Mouse (Mus musculus): ENCODE results near the gene Colgalt1. TPM values are rescaled to one million over a fixed set of nuclear protein-coding genes. Genes with fewer than 3 reads are reported as not detected.

Colgalt1 gene
- polyA plus RNA-seq, 1 experiment from 2014 or later = 67.2 TPM

DNA sequence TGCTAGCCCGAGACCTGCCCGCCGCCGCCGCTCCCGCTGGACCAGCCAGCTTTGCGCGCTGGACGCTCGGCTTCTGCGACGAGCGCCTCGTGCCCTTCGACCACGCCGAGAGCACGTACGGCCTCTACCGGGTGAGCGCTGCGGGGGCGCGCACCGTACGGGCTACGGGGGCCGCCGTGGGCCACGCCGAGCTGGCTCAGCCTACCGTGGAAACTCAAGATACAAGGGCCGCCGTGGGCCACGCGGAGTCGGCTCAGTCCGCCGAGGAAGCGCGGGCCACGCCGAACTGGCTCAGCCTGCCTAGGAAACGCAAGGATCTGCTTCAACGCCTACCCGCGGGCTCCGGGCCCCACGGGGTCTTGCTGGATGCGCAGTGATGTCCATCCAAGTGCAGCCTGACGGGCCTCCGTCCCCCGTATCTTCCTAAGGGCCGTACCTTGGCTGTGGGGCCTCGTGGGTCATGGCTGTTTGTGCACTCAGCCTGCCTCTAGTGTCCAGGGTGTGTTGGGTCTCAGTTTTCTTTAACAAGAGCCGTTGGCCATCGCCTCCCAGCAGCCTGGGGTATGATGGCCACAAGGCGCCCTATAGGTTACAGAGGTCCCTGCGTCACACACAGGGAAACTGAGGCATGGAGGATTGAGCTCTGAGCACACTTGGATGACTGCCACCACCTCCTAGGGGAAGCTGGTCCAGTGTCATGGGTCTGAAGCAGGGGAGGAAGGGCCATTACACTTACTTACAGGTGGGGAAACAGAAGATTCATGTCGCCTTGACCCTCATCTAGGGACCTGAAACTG lies 18.2 kb upstream of the Colgalt1 start:
- peak overlapping the region; percentile 96 for H3K4me2 ChIP-seq (replicated peaks)
- ATAC-seq (ENCODE audit: low FRiP score, low read depth) = peak; percentile 74
- peak overlapping the region; percentile 78 for H3K4me3 ChIP-seq
- peaks cover 29% of the 10 kb centered on the region for H3K4me1 ChIP-seq
- H3K27me3 ChIP-seq (replicated peaks) = no peaks in the 10 kb centered on the region
- no peaks in the 10 kb centered on the region for H3K9me3 ChIP-seq
- H3K36me3 ChIP-seq = peaks cover 4% of the 10 kb centered on the region; the same call in 1 of the 2 replicates
- H3K9ac ChIP-seq = peak overlapping the region; percentile 94
- 5% methylated on average over 60 of the region's 60 CpGs for WGBS
- peak overlapping the region; percentile 95 for H3K27ac ChIP-seq

DNA sequence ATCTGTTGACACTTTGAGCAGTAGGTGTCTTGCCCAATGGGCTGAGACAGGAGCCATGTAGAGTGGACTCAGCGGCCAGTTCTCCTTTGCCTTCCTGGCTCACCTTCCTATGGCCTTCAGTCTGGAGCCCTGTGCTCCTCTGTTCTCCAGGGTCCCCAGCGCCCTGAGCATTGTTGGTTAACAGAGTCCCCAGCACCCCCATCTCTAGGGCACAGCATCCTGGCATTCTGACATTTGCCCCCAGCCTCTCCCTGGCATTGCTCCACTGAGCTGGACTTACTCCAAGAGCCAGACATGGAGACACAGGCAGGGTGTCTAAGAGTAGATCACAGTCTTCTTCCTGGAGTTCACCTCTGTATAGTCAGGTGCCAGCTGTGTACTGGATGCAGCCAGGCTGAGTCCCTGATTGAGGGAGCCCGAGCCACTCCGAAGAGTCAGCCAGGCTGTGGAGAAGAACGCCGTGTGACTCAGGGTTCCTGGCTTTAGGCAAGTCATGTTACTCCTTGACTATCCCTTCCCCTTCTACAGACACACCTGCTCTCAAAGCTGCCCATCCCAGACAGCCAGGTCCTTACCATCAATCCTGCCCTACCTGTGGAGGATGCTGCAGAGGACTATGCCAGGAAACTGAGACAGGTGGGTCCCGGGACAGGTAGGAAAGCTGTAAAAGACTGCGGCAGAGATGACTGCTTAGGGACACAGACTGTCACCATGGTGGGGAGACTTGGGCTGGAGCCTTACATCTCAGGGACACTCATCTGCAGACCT lies 17.1 kb upstream of the Colgalt1 start:
- Histone ChIP-seq H3K4me2 (replicated peaks) (peak overlapping the region; percentile 96), H3K4me3 (no peak overlapping the region)
- ATAC-seq (ENCODE audit: low FRiP score, low read depth) = no peak

DNA sequence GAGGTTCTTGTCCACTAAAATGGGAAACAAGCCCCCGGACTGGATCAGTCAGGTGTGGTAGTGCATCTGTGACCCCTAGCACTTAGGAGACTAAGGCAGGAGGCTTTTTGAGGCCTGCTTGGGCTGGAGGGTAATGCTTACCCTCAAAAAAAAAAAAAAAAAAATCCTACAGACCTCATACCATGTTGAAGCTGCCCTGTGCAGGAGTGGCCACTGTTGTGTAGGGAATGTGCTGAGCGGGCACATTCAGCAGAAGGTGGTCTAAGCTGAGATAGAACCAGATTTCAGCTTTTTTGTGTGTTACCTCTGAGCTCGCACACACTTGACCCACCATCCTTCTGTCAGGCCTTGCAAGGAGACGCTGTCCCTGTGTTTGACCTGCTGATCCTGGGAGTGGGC lies 16.5 kb upstream of the Colgalt1 start:
- H3K4me3 ChIP-seq = no peak overlapping the region
- H3K9me3 ChIP-seq = no peaks in the 10 kb centered on the region
- no peak overlapping the region for H3K9ac ChIP-seq
- no peak overlapping the region for H3K4me2 ChIP-seq (replicated peaks)
- H3K36me3 ChIP-seq = peaks cover 8% of the 10 kb centered on the region; the same call in 1 of the 2 replicates
- 0 out of 2 replicates have a peak, but pooled peaks cover 4% of the 10 kb centered on the region for H3K27me3 ChIP-seq (replicated peaks)
- WGBS = 90% methylated on average over 4 of the region's 4 CpGs
- no peak overlapping the region for H3K27ac ChIP-seq
- no peak for ATAC-seq (ENCODE audit: low FRiP score, low read depth)
- H3K4me1 ChIP-seq = peaks cover 29% of the 10 kb centered on the region

More for the DNA sequence above, 17.1 kb upstream of the Colgalt1 start:
- Histone ChIP-seq H3K27me3 (replicated peaks) (0 out of 2 replicates have a peak, but pooled peaks cover under 1% of the 10 kb centered on the region), H3K9ac (no peak overlapping the region), H3K9me3 (no peaks in the 10 kb centered on the region), H3K27ac (no peak overlapping the region), H3K4me1 (peaks cover 29% of the 10 kb centered on the region), H3K36me3 (peaks cover 4% of the 10 kb centered on the region; the same call in 1 of the 2 replicates)
- WGBS = 95% methylated on average over 8 of the region's 8 CpGs

DNA sequence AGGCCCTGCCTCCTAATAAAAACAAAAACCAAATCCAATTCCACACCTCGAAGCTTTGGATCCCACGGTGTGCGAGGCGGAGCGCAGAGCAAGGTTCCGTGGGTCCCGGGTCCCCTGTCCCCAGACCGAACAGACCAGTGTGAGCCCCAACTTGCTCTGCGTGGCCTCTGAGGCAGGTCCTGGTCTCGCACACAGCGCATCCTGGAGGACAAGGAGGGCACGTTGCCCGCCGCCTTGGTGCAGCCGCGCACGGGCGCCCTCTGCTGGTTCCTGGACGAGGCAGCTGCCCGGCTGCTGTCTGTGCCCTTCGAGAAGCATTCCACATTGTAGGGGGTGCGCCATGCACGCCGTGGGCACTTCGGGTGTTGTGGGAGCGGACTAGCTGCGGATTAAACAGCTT lies 14.9 kb upstream of the Colgalt1 start:
- ATAC-seq (ENCODE audit: low FRiP score, low read depth) = 0 out of 2 replicates have a peak, but pooled peaks have one; percentile 1
- Histone ChIP-seq H3K4me1 (peaks cover 23% of the 10 kb centered on the region), H3K4me3 (no peak overlapping the region), H3K27me3 (replicated peaks) (peaks cover 19% of the 10 kb centered on the region), H3K9ac (no peak overlapping the region), H3K4me2 (replicated peaks) (0 out of 2 replicates have a peak overlapping the region, but pooled peaks have one; percentile 26), H3K36me3 (peaks cover 13% of the 10 kb centered on the region; the same call in 1 of the 2 replicates), H3K9me3 (no peaks in the 10 kb centered on the region), H3K27ac (no peak overlapping the region)
- 11% methylated on average over 27 of the region's 27 CpGs for WGBS

DNA sequence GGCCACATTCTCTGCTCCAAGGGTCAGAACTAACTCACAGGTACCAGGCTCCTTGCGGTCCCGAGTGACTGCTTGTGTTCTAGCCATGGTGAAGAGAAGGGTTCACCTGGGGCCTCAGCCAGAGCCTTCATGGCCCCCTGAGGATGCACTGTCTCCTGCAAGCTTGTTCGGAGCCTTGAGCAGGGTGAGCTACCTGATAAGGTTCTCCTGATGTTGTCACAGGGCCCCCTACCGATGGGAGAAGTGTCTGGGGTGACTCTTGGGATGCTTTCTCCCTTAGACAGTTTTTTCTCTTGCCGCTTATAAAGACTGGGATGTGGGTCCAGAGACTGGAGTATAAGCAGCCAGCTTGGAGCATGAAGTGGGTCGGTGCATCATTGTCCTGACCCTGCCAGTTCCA lies 14.4 kb upstream of the Colgalt1 start:
- Histone ChIP-seq H3K4me2 (replicated peaks) (0 out of 2 replicates have a peak overlapping the region, but pooled peaks have one; percentile 26), H3K4me3 (no peak overlapping the region), H3K36me3 (peaks cover 13% of the 10 kb centered on the region; the same call in 1 of the 2 replicates), H3K9me3 (no peaks in the 10 kb centered on the region), H3K9ac (no peak overlapping the region), H3K4me1 (peaks cover 18% of the 10 kb centered on the region), H3K27ac (no peak overlapping the region), H3K27me3 (replicated peaks) (peaks cover 22% of the 10 kb centered on the region)
- ATAC-seq (ENCODE audit: low FRiP score, low read depth) = no peak
- 59% methylated on average over 6 of the region's 6 CpGs for WGBS

DNA sequence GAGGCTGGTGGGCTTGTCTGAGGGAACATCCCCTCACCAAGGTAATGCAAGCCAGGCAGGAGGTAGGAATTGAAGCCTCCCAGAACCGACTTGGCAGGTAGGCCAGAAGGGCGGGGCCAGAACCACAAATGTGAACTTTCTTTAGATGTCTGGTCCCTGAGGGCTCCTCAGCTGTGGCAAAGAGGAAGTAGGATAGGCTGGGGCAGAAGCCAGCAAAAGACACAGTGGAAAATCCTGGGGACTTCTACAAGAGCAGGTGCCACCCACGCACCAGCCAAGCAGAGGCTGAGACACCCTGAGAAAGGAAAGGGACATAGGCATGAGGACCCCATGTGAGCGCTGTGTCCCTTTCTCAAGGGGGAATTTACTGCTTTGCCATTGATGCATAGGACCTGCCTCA lies 14.0 kb upstream of the Colgalt1 start:
- WGBS = 85% methylated on average over 4 of the region's 4 CpGs
- Histone ChIP-seq H3K4me2 (replicated peaks) (no peak overlapping the region), H3K9ac (no peak overlapping the region), H3K9me3 (no peaks in the 10 kb centered on the region), H3K27ac (no peak overlapping the region), H3K4me1 (peaks cover 16% of the 10 kb centered on the region), H3K27me3 (replicated peaks) (peaks cover 26% of the 10 kb centered on the region), H3K36me3 (peaks cover 13% of the 10 kb centered on the region; the same call in 1 of the 2 replicates), H3K4me3 (no peak overlapping the region)
- no peak for ATAC-seq (ENCODE audit: low FRiP score, low read depth)

DNA sequence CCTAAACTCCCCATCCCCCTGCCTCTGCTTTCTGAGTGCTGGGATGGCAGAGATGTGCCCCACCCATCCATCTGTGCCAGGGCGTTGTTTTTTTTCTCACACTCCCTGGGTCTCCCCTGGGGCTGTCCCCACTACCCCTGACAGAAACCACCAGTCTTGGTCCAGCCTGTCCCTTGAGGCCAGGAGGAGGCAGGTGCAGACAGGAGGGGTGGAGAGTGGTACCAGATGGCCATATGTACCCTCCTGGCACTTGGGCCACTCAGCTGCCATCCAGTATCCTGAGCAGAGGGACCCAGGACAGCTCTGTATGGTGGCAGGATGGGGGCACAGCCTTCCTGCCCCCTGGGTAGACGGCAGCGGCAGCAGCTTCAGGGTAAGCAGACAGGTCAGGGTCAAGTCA lies 13.3 kb upstream of the Colgalt1 start, which contains the start of gene Fam129c:
TSS of gene Fam129c (plus strand) at position 198 of the 400 bp plus-strand sequence.
- no peak for ATAC-seq (ENCODE audit: low FRiP score, low read depth)
- H3K4me3 ChIP-seq = no peak within 1 kb of the TSS
- H3K36me3 ChIP-seq = peaks cover 13% of the 10 kb centered on the region; the same call in 1 of the 2 replicates
- H3K27me3 ChIP-seq (replicated peaks) = peaks cover 32% of the 10 kb centered on the region
- H3K9ac ChIP-seq = no peak within 1 kb of the TSS
- no peak within 1 kb of the TSS for H3K27ac ChIP-seq
- H3K9me3 ChIP-seq = no peaks in the 10 kb centered on the region
- WGBS = 78% methylated on average over 3 of the region's 3 CpGs
- peaks cover 21% of the 10 kb centered on the region for H3K4me1 ChIP-seq
- 0 out of 2 replicates have a peak within 1 kb of the TSS, but pooled peaks have one; percentile 26 for H3K4me2 ChIP-seq (replicated peaks)

DNA sequence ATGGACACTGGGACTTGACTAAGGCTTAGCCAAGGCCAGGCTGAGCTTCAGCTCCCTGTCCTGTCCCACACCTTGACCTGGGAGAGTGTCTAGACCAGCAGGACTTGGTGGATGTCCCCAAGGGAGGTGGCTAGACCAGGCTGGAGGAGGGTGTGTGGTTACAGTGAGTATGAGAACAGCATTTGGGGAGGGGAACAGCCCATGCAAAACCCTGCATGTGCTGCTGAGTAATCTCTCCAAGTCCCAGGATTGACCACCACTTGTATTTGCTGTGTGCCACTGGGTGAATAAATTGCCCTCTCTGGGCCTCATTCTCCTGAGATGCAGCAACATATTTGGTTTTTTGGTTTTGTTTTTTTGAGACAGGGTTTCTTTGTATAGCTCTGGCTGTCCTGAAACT lies 12.4 kb upstream of the Colgalt1 start:
- no peak overlapping the region for H3K9ac ChIP-seq
- no peak for ATAC-seq (ENCODE audit: low FRiP score, low read depth)
- H3K4me1 ChIP-seq = peaks cover 21% of the 10 kb centered on the region
- H3K4me3 ChIP-seq = no peak overlapping the region
- H3K36me3 ChIP-seq = peaks cover 13% of the 10 kb centered on the region; the same call in 1 of the 2 replicates
- no peaks in the 10 kb centered on the region for H3K9me3 ChIP-seq
- H3K27me3 ChIP-seq (replicated peaks) = peaks cover 42% of the 10 kb centered on the region
- H3K27ac ChIP-seq = no peak overlapping the region
- H3K4me2 ChIP-seq (replicated peaks) = no peak overlapping the region

DNA sequence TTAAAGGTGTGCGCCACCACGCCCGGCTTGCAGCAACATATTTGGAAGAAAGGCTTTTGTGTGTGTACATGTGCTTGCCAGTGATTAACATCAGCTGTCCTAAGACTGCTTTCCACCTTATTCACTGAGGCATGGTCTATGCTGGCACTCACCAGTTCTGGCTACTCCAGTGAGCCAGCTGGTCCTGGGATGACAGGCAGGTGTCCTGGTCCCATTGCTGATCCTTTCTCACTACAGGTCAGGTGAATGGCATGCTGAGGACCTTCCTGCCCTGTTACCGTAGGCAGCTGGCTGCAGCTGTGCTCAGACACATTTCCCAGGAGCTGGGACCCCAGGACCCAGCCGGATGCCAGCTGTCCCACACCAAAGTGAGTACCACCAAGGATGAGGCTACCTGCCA lies 12.0 kb upstream of the Colgalt1 start:
- H3K4me1 ChIP-seq = peaks cover 18% of the 10 kb centered on the region
- H3K27me3 ChIP-seq (replicated peaks) = peaks cover 46% of the 10 kb centered on the region
- H3K4me2 ChIP-seq (replicated peaks) = no peak overlapping the region
- 97% methylated on average over 5 of the region's 5 CpGs for WGBS
- no peak overlapping the region for H3K9ac ChIP-seq
- H3K36me3 ChIP-seq = peaks cover 13% of the 10 kb centered on the region; the same call in 1 of the 2 replicates
- ATAC-seq (ENCODE audit: low FRiP score, low read depth) = no peak
- H3K9me3 ChIP-seq = no peaks in the 10 kb centered on the region
- no peak overlapping the region for H3K4me3 ChIP-seq
- no peak overlapping the region for H3K27ac ChIP-seq

DNA sequence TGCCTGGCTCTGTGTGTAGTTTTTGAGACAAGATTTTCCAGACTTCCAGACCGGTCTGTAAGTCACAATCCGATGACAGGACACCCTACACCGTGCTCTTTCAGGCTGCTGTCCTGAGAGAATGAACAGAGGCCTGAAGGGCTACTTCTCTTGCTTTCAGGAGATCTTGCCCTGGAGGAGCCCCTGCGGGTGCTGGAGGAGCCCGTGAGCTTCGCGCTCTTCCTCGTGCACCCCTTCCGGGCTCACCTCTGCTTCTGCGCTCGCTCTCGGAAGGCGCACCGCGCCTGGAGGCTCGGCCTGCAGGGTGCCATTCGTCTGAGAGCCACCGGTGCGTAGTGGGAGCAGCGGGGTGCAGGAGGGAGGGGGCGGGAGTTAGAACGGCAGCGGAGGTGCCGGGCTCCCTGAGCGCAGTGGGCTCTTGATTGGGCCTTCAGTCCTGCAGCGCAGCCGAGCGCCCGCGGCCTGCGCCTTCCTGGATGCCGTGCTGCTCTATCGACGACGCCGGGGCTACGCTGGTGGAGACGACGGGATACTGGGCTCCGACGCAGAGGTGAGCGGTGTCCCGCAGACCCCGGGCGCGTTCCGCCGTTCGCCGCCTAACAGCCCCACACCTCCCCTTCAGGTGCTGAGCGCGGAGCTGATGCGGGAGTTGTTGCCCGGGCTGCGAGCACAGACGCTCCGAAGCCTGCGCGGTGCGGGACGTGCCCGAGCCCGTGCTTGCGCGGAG lies 8.7 kb upstream of the Colgalt1 start:
- H3K27me3 ChIP-seq (replicated peaks) = peaks cover 58% of the 10 kb centered on the region
- H3K27ac ChIP-seq = no peak overlapping the region
- no peaks in the 10 kb centered on the region for H3K9me3 ChIP-seq
- peak overlapping the region; percentile 32 for H3K4me3 ChIP-seq
- H3K36me3 ChIP-seq = peaks cover 9% of the 10 kb centered on the region; the same call in 1 of the 2 replicates
- ATAC-seq (ENCODE audit: low FRiP score, low read depth) = no peak; the same call in none of the 2 replicates
- WGBS = 3% methylated on average over 65 of the region's 65 CpGs
- peak overlapping the region; percentile 47 for H3K9ac ChIP-seq
- peak overlapping the region; percentile 59 for H3K4me2 ChIP-seq (replicated peaks)
- H3K4me1 ChIP-seq = peaks cover 16% of the 10 kb centered on the region; the same call in 1 of the 2 replicates

DNA sequence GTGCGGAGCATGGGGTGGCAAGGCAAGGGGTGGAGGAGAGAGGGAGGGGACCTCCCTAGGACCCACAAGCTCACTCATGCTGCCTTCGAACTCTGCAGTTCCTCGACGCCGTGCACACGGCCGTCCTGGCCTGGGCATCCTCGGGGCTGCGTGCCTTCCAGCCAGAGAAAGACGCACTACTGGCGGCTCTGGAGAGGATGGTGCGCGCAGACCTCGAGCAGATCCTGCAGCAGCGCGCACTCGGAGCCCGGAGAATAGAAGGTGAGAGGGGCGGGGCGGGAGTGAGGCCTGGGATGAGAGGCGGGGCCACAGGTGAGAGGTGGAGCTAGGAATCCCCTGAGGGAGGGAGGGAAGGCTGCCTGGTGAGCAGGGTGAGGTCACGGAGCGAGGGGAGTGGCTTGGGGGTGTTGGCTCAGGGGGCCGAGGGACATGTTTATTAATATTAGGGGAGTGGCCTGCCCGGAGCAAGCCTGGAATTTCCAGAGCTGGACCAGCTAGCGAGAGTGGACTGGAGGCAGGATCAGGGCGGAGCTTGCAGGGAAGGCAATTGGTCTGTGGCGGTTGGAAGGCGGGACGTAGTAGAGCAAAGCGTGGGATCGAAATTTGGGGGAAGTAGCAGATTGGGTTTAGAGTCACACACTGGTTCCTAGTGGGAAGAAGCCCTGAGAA lies 8.0 kb upstream of the Colgalt1 start:
- Histone ChIP-seq H3K4me1 (peaks cover 16% of the 10 kb centered on the region; the same call in 1 of the 2 replicates), H3K9ac (peak overlapping the region; percentile 47; the same call in 1 of the 2 replicates), H3K4me3 (peak overlapping the region; percentile 32), H3K36me3 (peaks cover 9% of the 10 kb centered on the region; the same call in 1 of the 2 replicates), H3K9me3 (no peaks in the 10 kb centered on the region), H3K27ac (no peak overlapping the region), H3K4me2 (replicated peaks) (peak overlapping the region; percentile 59), H3K27me3 (replicated peaks) (peaks cover 58% of the 10 kb centered on the region)
- 2% methylated on average over 32 of the region's 32 CpGs for WGBS
- ATAC-seq (ENCODE audit: low FRiP score, low read depth) = peak; percentile 70

All from neural tube, embryonic 12.5 days (tissue).